Mouse (Mus musculus): ENCODE measurements around the gene Pdcd5. TPM values are rescaled to one million over a fixed set of nuclear protein-coding genes. Genes with fewer than 3 reads are reported as not detected.

Gene Pdcd5
- polyA plus RNA-seq, 1 experiment from 2014 or later: 260 TPM

DNA sequence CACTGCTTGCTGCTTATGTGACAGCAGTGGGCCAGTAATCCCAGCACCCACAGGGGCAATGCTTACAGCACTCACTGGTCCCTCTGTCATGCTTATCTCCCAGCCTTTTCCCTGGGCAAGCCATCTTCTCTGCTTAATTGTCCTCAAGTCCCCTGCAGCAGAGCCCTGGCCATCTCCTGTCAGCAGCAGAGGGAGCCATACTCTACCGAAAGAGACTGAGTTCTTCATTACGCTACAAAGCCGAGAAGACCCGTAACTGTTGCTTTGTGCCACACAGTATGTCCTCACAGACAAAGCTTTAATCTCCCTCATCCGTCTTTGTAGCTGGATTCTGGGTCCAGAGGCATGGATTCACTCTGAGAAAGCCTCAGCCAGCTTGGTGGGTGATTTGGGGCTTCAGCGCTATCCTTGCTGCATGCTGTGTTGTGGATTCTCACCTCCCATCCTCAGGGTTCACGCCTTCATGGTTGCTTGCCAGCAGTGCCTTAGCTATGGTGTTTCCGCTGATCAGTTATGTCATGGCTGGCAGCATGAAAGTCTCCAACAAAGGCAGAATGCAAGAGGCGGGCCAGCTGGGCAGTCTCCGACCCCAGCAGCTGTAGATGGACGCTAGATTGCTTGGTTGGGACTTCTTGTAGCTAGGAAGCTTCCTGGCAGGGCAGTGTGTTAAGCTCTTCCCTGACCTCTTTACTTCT, 3.5 kb upstream of the Pdcd5 start:
- Histone ChIP-seq H3K4me2 (ENCODE audit: low read length) (no peak overlapping the region), H3K9me3 (ENCODE audit: control insufficient read depth, low read length) (no peaks in the 10 kb centered on the region), H3K27me3 (replicated peaks; ENCODE audit: control insufficient read depth, insufficient read depth, low read length) (no peaks in the 10 kb centered on the region), H3K9ac (ENCODE audit: low read length) (no peak overlapping the region), H3K4me1 (replicated peaks; ENCODE audit: control insufficient read depth, insufficient read depth, low read length) (peaks cover 6% of the 10 kb centered on the region; the same call in 1 of the 2 replicates), H3K36me3 (ENCODE audit: control insufficient read depth, insufficient read depth, low read length) (0 out of 2 replicates have a peak, but pooled peaks cover 2% of the 10 kb centered on the region), H3K4me3 (ENCODE audit: low read depth, low read length) (no peak overlapping the region), H3K27ac (ENCODE audit: low read depth) (no peak overlapping the region)
- no peak for DNase-seq (ENCODE audit: low spot score)
- WGBS: 80% methylated on average over 11 of the region's 11 CpGs
- no peak for ATAC-seq (replicated peaks; ENCODE audit: low FRiP score, low TSS enrichment, low read depth)

DNA sequence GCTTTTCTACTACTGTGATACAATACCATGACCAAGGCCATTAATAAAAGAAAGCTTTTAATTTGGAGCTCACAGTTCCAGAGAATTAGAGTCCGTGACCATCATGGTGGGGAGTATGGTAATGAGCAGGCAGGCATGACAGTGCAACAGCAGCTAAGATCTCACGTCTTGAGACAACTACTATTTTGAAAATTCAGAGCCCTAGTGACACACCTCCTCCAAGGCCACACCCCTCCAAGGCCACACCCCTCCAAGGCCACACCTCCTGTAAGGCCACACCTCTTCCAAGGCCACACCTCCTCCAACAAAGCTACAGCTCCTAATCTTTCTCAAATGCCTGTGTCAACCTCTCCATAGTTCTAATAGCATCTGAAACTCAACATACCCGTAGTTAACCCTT, 1.8 kb upstream of the Pdcd5 start:
- Histone ChIP-seq H3K9ac (ENCODE audit: low read length) (no peak overlapping the region), H3K4me1 (replicated peaks; ENCODE audit: control insufficient read depth, insufficient read depth, low read length) (peaks cover 6% of the 10 kb centered on the region; the same call in 1 of the 2 replicates), H3K9me3 (ENCODE audit: control insufficient read depth, low read length) (no peaks in the 10 kb centered on the region), H3K27me3 (replicated peaks; ENCODE audit: control insufficient read depth, insufficient read depth, low read length) (no peaks in the 10 kb centered on the region), H3K27ac (ENCODE audit: low read depth) (no peak overlapping the region), H3K4me3 (ENCODE audit: low read depth, low read length) (no peak overlapping the region), H3K36me3 (ENCODE audit: control insufficient read depth, insufficient read depth, low read length) (peaks cover 19% of the 10 kb centered on the region), H3K4me2 (ENCODE audit: low read length) (no peak overlapping the region)
- DNase-seq (ENCODE audit: low spot score) (no peak), ATAC-seq (replicated peaks; ENCODE audit: low FRiP score, low TSS enrichment, low read depth) (no peak)
- WGBS: 47% methylated on average over 3 of the region's 3 CpGs

DNA sequence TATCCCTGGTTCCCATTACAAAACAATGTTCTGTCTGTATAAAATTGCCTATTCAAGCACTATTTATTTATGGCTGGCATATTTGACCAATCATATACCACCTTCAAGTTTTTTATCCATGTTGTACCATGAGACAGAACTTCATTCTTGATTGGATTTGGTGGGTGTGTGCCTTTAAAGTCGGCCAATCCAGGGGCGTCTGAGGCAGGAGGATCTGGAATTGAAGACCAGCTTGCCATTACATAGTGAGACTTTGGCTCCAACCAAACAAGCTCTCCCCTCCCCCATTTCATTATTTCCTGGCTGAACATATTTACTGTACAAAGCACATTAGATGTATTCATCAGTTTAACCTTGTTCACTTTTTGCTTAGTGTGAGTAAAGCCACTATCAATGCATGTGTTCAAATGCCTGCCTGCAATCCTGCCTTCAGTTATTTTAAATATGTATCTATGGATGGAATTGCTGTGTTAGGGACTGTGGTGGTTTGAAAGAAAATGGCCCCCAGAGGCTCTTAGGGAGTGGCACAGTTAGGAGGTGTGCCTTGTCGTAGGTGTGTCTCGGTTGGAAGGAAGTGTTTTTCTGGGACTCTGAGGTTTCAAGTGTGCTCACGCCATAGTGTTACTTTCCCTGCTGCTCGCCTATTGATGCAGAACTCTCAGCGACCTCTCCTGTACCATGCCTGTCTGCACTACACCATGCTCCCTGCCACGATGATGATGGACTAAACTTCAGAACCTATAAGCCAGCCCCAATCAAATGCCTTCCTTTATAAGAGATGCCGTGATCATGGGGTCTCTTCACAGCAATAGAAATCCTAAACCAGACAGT, 1.1 kb upstream of the Pdcd5 start:
- H3K4me3 ChIP-seq (ENCODE audit: low read depth, low read length): no peak overlapping the region
- ATAC-seq (replicated peaks; ENCODE audit: low FRiP score, low TSS enrichment, low read depth): no peak
- no peak overlapping the region for H3K4me2 ChIP-seq (ENCODE audit: low read length)

DNA sequence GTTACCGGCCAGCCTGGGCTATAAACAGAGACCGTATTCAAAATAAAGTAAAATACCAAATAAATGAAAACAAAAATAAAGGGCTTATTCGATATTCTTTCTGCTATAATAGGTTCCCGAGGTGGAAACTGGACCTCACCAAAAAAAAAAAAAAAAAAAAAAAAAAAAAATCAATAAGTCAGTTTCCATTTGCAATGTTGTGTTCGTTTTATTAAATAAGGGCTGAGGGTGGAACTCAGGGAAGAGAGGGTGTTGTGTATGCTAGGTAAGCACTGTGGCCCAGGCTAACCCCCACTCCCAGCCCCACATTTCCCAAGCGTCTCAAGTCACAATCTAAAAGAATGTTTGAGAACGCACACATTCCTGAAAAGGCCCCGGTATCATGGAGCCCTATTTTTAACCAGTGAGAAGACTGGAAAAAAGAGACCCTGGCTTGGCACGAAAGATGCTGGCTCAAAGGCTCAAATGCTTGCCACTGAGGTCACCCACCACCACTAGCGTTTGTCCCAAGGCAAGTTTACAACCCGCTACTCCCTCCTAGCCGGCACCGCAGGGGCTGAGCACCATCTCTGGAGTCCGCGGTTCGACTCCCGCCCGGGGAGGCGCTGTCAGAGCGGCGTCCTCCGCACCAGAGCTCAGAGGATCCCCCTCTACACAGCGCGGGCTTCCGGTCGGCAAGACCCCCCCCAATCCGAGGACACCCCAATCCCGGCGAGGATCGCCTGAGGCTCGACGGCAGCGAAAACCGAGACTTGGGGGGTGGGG, 822 bp downstream of the Pdcd5 start:
- ATAC-seq (replicated peaks; ENCODE audit: low FRiP score, low TSS enrichment, low read depth) (peak; percentile 40; the same call in 1 of the 2 replicates), DNase-seq (ENCODE audit: low spot score) (peak; percentile 69)
- Histone ChIP-seq H3K4me1 (replicated peaks; ENCODE audit: control insufficient read depth, insufficient read depth, low read length) (peaks cover 6% of the 10 kb centered on the region; the same call in 1 of the 2 replicates), H3K9ac (ENCODE audit: low read length) (peak overlapping the region; percentile 92), H3K27me3 (replicated peaks; ENCODE audit: control insufficient read depth, insufficient read depth, low read length) (no peaks in the 10 kb centered on the region), H3K9me3 (ENCODE audit: control insufficient read depth, low read length) (no peaks in the 10 kb centered on the region), H3K4me3 (ENCODE audit: low read depth, low read length) (peak overlapping the region; percentile 90), H3K4me2 (ENCODE audit: low read length) (peak overlapping the region; percentile 61), H3K36me3 (ENCODE audit: control insufficient read depth, insufficient read depth, low read length) (peaks cover 44% of the 10 kb centered on the region), H3K27ac (ENCODE audit: low read depth) (peak overlapping the region; percentile 73)
- 9% methylated on average over 34 of the region's 34 CpGs for WGBS

More for the DNA sequence above, 1.1 kb upstream of the Pdcd5 start:
- peaks cover 6% of the 10 kb centered on the region; the same call in 1 of the 2 replicates for H3K4me1 ChIP-seq (replicated peaks; ENCODE audit: control insufficient read depth, insufficient read depth, low read length)
- 69% methylated on average over 9 of the region's 9 CpGs for WGBS
- H3K27ac ChIP-seq (ENCODE audit: low read depth): no peak overlapping the region
- no peaks in the 10 kb centered on the region for H3K9me3 ChIP-seq (ENCODE audit: control insufficient read depth, low read length)
- H3K9ac ChIP-seq (ENCODE audit: low read length): no peak overlapping the region
- H3K36me3 ChIP-seq (ENCODE audit: control insufficient read depth, insufficient read depth, low read length): peaks cover 25% of the 10 kb centered on the region
- no peaks in the 10 kb centered on the region for H3K27me3 ChIP-seq (replicated peaks; ENCODE audit: control insufficient read depth, insufficient read depth, low read length)
- no peak for DNase-seq (ENCODE audit: low spot score)

DNA sequence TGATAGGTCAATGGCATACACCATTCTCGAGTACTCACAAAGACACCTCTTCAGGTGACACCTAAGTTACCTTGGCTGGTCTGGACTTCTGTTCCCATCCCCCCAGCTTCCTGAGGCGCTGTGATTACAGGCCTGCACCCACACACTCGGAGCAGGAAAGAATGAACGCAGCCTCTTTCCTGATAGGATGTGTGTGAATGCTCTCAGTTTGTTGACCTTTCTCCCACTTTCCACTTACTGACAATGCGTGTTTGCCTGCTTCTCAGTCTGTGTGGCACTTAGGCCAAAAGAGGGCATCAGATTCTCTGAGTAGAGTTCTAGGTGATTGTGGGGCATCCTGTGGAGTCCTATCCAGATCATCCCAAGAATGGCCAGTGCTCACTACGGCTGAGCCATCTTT, 7.2 kb downstream of the Pdcd5 start:
- Histone ChIP-seq H3K4me2 (ENCODE audit: low read length) (no peak overlapping the region), H3K4me3 (ENCODE audit: low read depth, low read length) (no peak overlapping the region), H3K27ac (ENCODE audit: low read depth) (no peak overlapping the region), H3K9ac (ENCODE audit: low read length) (no peak overlapping the region), H3K27me3 (replicated peaks; ENCODE audit: control insufficient read depth, insufficient read depth, low read length) (no peaks in the 10 kb centered on the region), H3K4me1 (replicated peaks; ENCODE audit: control insufficient read depth, insufficient read depth, low read length) (no peaks in the 10 kb centered on the region), H3K9me3 (ENCODE audit: control insufficient read depth, low read length) (no peaks in the 10 kb centered on the region), H3K36me3 (ENCODE audit: control insufficient read depth, insufficient read depth, low read length) (peaks cover 80% of the 10 kb centered on the region)
- ATAC-seq (replicated peaks; ENCODE audit: low FRiP score, low TSS enrichment, low read depth) (no peak), DNase-seq (ENCODE audit: low spot score) (no peak)
- WGBS: 74% methylated on average over 6 of the region's 6 CpGs

DNA sequence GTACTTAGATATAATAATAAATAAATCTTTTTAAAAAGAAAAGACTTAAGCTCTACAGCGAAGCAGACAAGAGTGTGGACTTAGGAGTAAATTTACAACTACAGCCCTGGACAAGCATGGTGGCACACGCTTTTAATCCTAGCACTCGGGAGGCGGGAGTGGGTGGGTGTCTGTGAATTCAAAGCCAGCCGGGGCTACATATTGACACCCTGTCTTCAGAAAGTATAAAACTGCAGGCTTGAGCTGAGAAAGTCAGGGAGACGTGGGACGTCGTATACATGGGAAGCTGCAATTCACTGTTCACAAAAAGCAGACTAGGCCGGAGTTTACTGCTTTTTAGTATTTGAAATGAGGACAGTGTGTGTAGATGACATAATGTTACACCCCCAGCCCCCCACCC, 10.4 kb downstream of the Pdcd5 start:
- no peak overlapping the region for H3K27ac ChIP-seq (ENCODE audit: low read depth)
- no peaks in the 10 kb centered on the region for H3K4me1 ChIP-seq (replicated peaks; ENCODE audit: control insufficient read depth, insufficient read depth, low read length)
- no peak for ATAC-seq (replicated peaks; ENCODE audit: low FRiP score, low TSS enrichment, low read depth)
- no peak overlapping the region for H3K4me2 ChIP-seq (ENCODE audit: low read length)
- peaks cover 68% of the 10 kb centered on the region for H3K36me3 ChIP-seq (ENCODE audit: control insufficient read depth, insufficient read depth, low read length)
- H3K4me3 ChIP-seq (ENCODE audit: low read depth, low read length): no peak overlapping the region
- WGBS: 95% methylated on average over 9 of the region's 9 CpGs
- H3K27me3 ChIP-seq (replicated peaks; ENCODE audit: control insufficient read depth, insufficient read depth, low read length): no peaks in the 10 kb centered on the region
- no peak overlapping the region for H3K9ac ChIP-seq (ENCODE audit: low read length)
- no peaks in the 10 kb centered on the region for H3K9me3 ChIP-seq (ENCODE audit: control insufficient read depth, low read length)
- no peak for DNase-seq (ENCODE audit: low spot score)

DNA sequence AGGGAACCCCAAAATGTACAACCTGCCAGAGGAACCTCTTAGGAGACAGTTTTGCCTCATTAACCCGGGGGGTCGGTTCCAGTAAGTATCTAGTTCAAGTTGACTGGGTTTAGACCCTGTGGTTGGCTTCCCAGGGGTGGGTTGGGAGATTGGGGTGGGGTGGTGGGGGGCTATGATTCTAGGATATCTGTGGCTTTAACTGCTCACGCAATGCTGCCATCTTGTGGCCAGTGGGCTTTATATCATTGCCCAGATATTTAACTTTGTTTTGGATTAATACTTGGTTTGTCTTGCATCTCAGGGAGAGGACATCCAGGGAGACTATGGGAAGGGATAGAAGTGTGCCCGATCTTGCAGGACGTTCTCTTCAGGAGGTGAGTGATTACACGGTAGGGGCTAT, 11.1 kb downstream of the Pdcd5 start:
- no peak overlapping the region for H3K4me3 ChIP-seq (ENCODE audit: low read depth, low read length)
- DNase-seq (ENCODE audit: low spot score) (peak; percentile 57), ATAC-seq (replicated peaks; ENCODE audit: low FRiP score, low TSS enrichment, low read depth) (no peak)
- H3K9ac ChIP-seq (ENCODE audit: low read length): no peak overlapping the region
- H3K27me3 ChIP-seq (replicated peaks; ENCODE audit: control insufficient read depth, insufficient read depth, low read length): no peaks in the 10 kb centered on the region
- H3K4me2 ChIP-seq (ENCODE audit: low read length): no peak overlapping the region
- H3K4me1 ChIP-seq (replicated peaks; ENCODE audit: control insufficient read depth, insufficient read depth, low read length): no peaks in the 10 kb centered on the region
- H3K9me3 ChIP-seq (ENCODE audit: control insufficient read depth, low read length): no peaks in the 10 kb centered on the region
- peaks cover 68% of the 10 kb centered on the region for H3K36me3 ChIP-seq (ENCODE audit: control insufficient read depth, insufficient read depth, low read length)
- 72% methylated on average over 6 of the region's 6 CpGs for WGBS
- no peak overlapping the region for H3K27ac ChIP-seq (ENCODE audit: low read depth)

DNA sequence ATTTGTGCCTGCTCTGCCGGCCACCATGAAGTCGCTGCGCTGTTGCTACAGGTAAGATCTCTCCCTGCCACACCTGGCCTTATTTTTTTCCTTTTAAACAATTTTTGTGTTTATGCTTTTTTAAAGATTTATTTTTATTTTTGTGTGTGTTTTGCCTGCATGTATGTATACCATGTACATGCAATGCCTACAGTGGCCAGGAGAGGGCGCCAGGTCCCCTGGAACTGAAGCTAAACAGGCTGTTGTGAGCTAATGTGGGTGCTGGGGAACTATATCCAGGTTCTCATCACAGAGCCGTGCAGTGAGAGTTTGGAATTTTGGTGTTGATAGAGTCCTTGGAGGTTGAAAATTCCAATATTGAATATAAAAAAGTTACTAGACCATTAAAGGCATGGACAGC, 18.8 kb downstream of the Pdcd5 start:
- Histone ChIP-seq H3K4me1 (replicated peaks; ENCODE audit: control insufficient read depth, insufficient read depth, low read length) (no peaks in the 10 kb centered on the region), H3K9ac (ENCODE audit: low read length) (no peak overlapping the region), H3K27ac (ENCODE audit: low read depth) (no peak overlapping the region), H3K4me2 (ENCODE audit: low read length) (no peak overlapping the region), H3K27me3 (replicated peaks; ENCODE audit: control insufficient read depth, insufficient read depth, low read length) (no peaks in the 10 kb centered on the region), H3K9me3 (ENCODE audit: control insufficient read depth, low read length) (0 out of 2 replicates have a peak, but pooled peaks cover 2% of the 10 kb centered on the region), H3K36me3 (ENCODE audit: control insufficient read depth, insufficient read depth, low read length) (peaks cover 71% of the 10 kb centered on the region), H3K4me3 (ENCODE audit: low read depth, low read length) (no peak overlapping the region)
- DNase-seq (ENCODE audit: low spot score) (peak; percentile 80), ATAC-seq (replicated peaks; ENCODE audit: low FRiP score, low TSS enrichment, low read depth) (no peak)
- 73% methylated on average over 5 of the region's 5 CpGs for WGBS
